Mouse (Mus musculus): Measurements from ENCODE around the gene Ptprn2. TPM values are rescaled to one million over a fixed set of nuclear protein-coding genes. Genes with fewer than 3 reads are reported as not detected.

Gene Ptprn2
- total and polyA plus RNA-seq, 3 experiments = 0.17 TPM; not detected in 2

GRCm38 (mm10) chr12:117053851-117054769, 568.6 kb downstream of the Ptprn2 start:
- H3K4me1 ChIP-seq (ENCODE audit: control insufficient read depth in 1 of 2, insufficient read depth in 2 of 2) = peaks cover 0 to 10% of the 10 kb centered on the region in 2 experiments; a peak in 2 of 4 replicates
- DNase-seq (ENCODE audit: extremely low read depth) = no peak
- in situ Hi-C loops (cut with MboI; ENCODE audit: low pct_ligation_motif_present, low pct_unique_long_range_greater_than_20kb, low sequenced_read_pairs) = no loop called here
- H3K9ac ChIP-seq (ENCODE audit: insufficient read depth, low read depth) = no peak overlapping the region
- no peak overlapping the region for H3K27ac ChIP-seq (ENCODE audit: insufficient read depth, low read depth)
- dilution Hi-C loops (cut with MboI; ENCODE audit: extremely low pct_ligation_motif_present, extremely low pct_unique_long_range_greater_than_20kb, low sequenced_read_pairs) = no loop called here
- no peak overlapping the region for H3K4me3 ChIP-seq (replicated peaks in 1 of 3; ENCODE audit: low read depth in 2 of 3, low read length in 2 of 3, poor library complexity in 1 of 3)
- no peak overlapping the region for H3K4me2 ChIP-seq (ENCODE audit: insufficient read depth, low read depth, poor library complexity, severe bottlenecking)
- peaks cover 5% of the 10 kb centered on the region for H3K27me3 ChIP-seq (replicated peaks)
- H3K9me3 ChIP-seq (replicated peaks; ENCODE audit: low read length) = no peaks in the 10 kb centered on the region
- no peaks in the 10 kb centered on the region for H3K36me3 ChIP-seq (replicated peaks in 1 of 2; ENCODE audit: control insufficient read depth in 1 of 2, insufficient read depth in 1 of 2, low read length in 1 of 2)
- H3K79me2 ChIP-seq (replicated peaks; ENCODE audit: control insufficient read depth, extremely low read depth, insufficient read depth, poor library complexity, severe bottlenecking) = no peaks in the 10 kb centered on the region
- TF ChIP-seq KAT2A (IDR thresholded peaks at IDR 0.05; ENCODE audit: insufficient replicate concordance, low read length) (no peak), HCFC1 (IDR thresholded peaks at IDR 0.05; ENCODE audit: low read depth, low read length) (no peak), MEF2A (IDR thresholded peaks at IDR 0.05; ENCODE audit: borderline replicate concordance, low read depth, low read length) (no peak), MAFK (IDR thresholded peaks at IDR 0.05; ENCODE audit: insufficient replicate concordance, low read length) (no peak), USF1 (IDR thresholded peaks at IDR 0.05; ENCODE audit: low read depth, low read length) (no peak), SMC3 (IDR thresholded peaks at IDR 0.05; ENCODE audit: low read depth, low read length) (no peak), JUND (conservative IDR thresholded peaks at IDR 0.05; ENCODE audit: low read depth, low read length) (no peak), PAX5 (IDR thresholded peaks at IDR 0.05; ENCODE audit: low read length) (no peak), ZKSCAN1 (IDR thresholded peaks at IDR 0.05; ENCODE audit: borderline replicate concordance, low read depth, low read length) (no peak), ELF1 (IDR thresholded peaks at IDR 0.05; ENCODE audit: low read depth, low read length) (no peak), SIN3A (IDR thresholded peaks at IDR 0.05; ENCODE audit: low read length) (no peak)

- H3K9ac ChIP-seq (ENCODE audit: insufficient read depth, low read depth) = no peak overlapping the region
- TF ChIP-seq CHD1 (IDR thresholded peaks at IDR 0.05; ENCODE audit: low read depth, low read length) = no peak
- no peak for TF ChIP-seq TCF12 (IDR thresholded peaks at IDR 0.05; ENCODE audit: low read depth, low read length)
- TF ChIP-seq GABPA (IDR thresholded peaks at IDR 0.05; ENCODE audit: insufficient replicate concordance, low read depth, low read length) = no peak
- TF ChIP-seq KAT2A (IDR thresholded peaks at IDR 0.05; ENCODE audit: insufficient replicate concordance, low read length) = no peak
- TF ChIP-seq POLR2AphosphoS2 (IDR thresholded peaks at IDR 0.05; ENCODE audit: low read depth, low read length) = no peak
- in situ Hi-C loops (cut with MboI; ENCODE audit: low pct_ligation_motif_present, low pct_unique_long_range_greater_than_20kb, low sequenced_read_pairs) (no loop called here), dilution Hi-C loops (cut with MboI; ENCODE audit: extremely low pct_ligation_motif_present, extremely low pct_unique_long_range_greater_than_20kb, low sequenced_read_pairs) (no loop called here)
- H3K4me3 ChIP-seq (replicated peaks in 1 of 3; ENCODE audit: low read depth in 2 of 3, low read length in 2 of 3, poor library complexity in 1 of 3) = no peak overlapping the region
- H3K4me1 ChIP-seq (ENCODE audit: control insufficient read depth in 1 of 2, insufficient read depth in 2 of 2) = peaks cover 0 to 12% of the 10 kb centered on the region in 2 experiments; a peak in 2 of 4 replicates
- H3K4me2 ChIP-seq (ENCODE audit: insufficient read depth, low read depth, poor library complexity, severe bottlenecking) = no peak overlapping the region
- DNase-seq (ENCODE audit: extremely low read depth) = no peak
- H3K27ac ChIP-seq (ENCODE audit: insufficient read depth, low read depth) = no peak overlapping the region
- H3K79me2 ChIP-seq (replicated peaks; ENCODE audit: control insufficient read depth, extremely low read depth, insufficient read depth, poor library complexity, severe bottlenecking) = no peaks in the 10 kb centered on the region
- H3K9me3 ChIP-seq (replicated peaks; ENCODE audit: low read length) = no peaks in the 10 kb centered on the region
- no peaks in the 10 kb centered on the region for H3K36me3 ChIP-seq (replicated peaks in 1 of 2; ENCODE audit: control insufficient read depth in 1 of 2, insufficient read depth in 1 of 2, low read length in 1 of 2)
- peaks cover 2% of the 10 kb centered on the region for H3K27me3 ChIP-seq (replicated peaks)
Observed at GRCm38 (mm10) chr12:117054925-117055570, 569.5 kb downstream of the Ptprn2 start.
